ENCODE assay signal across 9 mouse cellular contexts in genomic region chr17:27480143-27481103, GRCm38 (mm10). TPM values are rescaled to one million over a fixed set of nuclear protein-coding genes. Genes with fewer than 3 reads are reported as not detected.
DNase-seq lines count a peak whose midpoint lies in the region; ATAC-seq and TF ChIP-seq lines count a peak whose summit lies in the region.
"Had no signal": no experiment of that assay in that cellular context is flagged by ENCODE, and none has a peak within 500 bp of the region (broad histone marks: within the 10 kb centered on the region; RNA-seq: fewer than 3 reads in every experiment).

No protein-coding gene starts in this region.

- 0 out of 2 replicates have a peak overlapping the region, but pooled peaks have one; percentile 19 for H3K4me2 ChIP-seq in kidney, embryonic 15.5 days
- peak overlapping the region; percentile 50 for H3K4me2 ChIP-seq in heart, embryonic 12.5 days
- no peak overlapping the region for H3K4me2 ChIP-seq in midbrain, embryonic 12.5 days (replicated peaks)
- 0 out of 2 replicates have a peak overlapping the region, but pooled peaks have one; percentile 0 for H3K4me2 ChIP-seq in stomach, postnatal 0 days (replicated peaks; ENCODE audit: low read depth)

- intact Hi-C loops in left cerebral cortex, postnatal 36 days (cut with DNase I) = no loop called here

- no peak for TF ChIP-seq EP300 in stomach, postnatal 0 days (optimal IDR thresholded peaks at IDR 0.05)

- peaks cover 11% of the 10 kb centered on the region; the same call in 1 of the 2 replicates for H3K4me1 ChIP-seq in kidney, embryonic 15.5 days
- H3K4me1 ChIP-seq in heart, embryonic 12.5 days (replicated peaks) = peaks cover 15% of the 10 kb centered on the region
- H3K4me1 ChIP-seq in midbrain, embryonic 12.5 days = peaks cover 24% of the 10 kb centered on the region
- no peaks in the 10 kb centered on the region for H3K4me1 ChIP-seq in stomach, postnatal 0 days (replicated peaks; ENCODE audit: control insufficient read depth, insufficient read depth)

- H3K4me3 ChIP-seq in kidney, embryonic 15.5 days (replicated peaks) = no peak overlapping the region
- H3K4me3 ChIP-seq in heart, embryonic 12.5 days = no peak overlapping the region
- no peak overlapping the region for H3K4me3 ChIP-seq in midbrain, embryonic 12.5 days
- no peak overlapping the region for H3K4me3 ChIP-seq in stomach, postnatal 0 days (ENCODE audit: low read depth, low read length)

- 0 out of 2 replicates have a peak, but pooled peaks cover 8% of the 10 kb centered on the region for H3K27me3 ChIP-seq in kidney, embryonic 15.5 days
- peaks cover 36% of the 10 kb centered on the region for H3K27me3 ChIP-seq in heart, embryonic 12.5 days (replicated peaks)
- no peaks in the 10 kb centered on the region for H3K27me3 ChIP-seq in midbrain, embryonic 12.5 days
- H3K27me3 ChIP-seq in stomach, postnatal 0 days (ENCODE audit: control insufficient read depth, insufficient read depth, low read length) = no peaks in the 10 kb centered on the region

- no peak for DNase-seq in kidney, postnatal 14 days
- DNase-seq in left cerebral cortex, postnatal 36 days (ENCODE audit: low spot score in 2 of 2) = peak; percentile 9 to 22
- peak; percentile 78 for DNase-seq in stomach, postnatal 0 days (ENCODE audit: low spot score)

- H3K9ac ChIP-seq in kidney, embryonic 15.5 days = no peak overlapping the region
- no peak overlapping the region for H3K9ac ChIP-seq in heart, embryonic 12.5 days
- H3K9ac ChIP-seq in midbrain, embryonic 12.5 days (replicated peaks) = 0 out of 2 replicates have a peak overlapping the region, but pooled peaks have one; percentile 28
- H3K9ac ChIP-seq in stomach, postnatal 0 days (ENCODE audit: low read length) = no peak overlapping the region

- H3K9me3 ChIP-seq in kidney, embryonic 15.5 days (replicated peaks) = no peaks in the 10 kb centered on the region
- H3K9me3 ChIP-seq in heart, embryonic 12.5 days (replicated peaks) = peaks cover 4% of the 10 kb centered on the region
- H3K9me3 ChIP-seq in midbrain, embryonic 12.5 days = no peaks in the 10 kb centered on the region
- H3K9me3 ChIP-seq in stomach, postnatal 0 days (ENCODE audit: control insufficient read depth, low read length) = no peaks in the 10 kb centered on the region

- 58% methylated on average over 29 of the region's 29 CpGs for WGBS in kidney, embryonic 15.5 days
- WGBS in heart, embryonic 12.5 days = 26% methylated on average over 29 of the region's 29 CpGs
- WGBS in midbrain, embryonic 12.5 days = 54% methylated on average over 29 of the region's 29 CpGs
- 39% methylated on average over 29 of the region's 29 CpGs for WGBS in stomach, postnatal 0 days

- ATAC-seq in kidney, embryonic 15.5 days (replicated peaks; ENCODE audit: low FRiP score) = peak; percentile 40; the same call in 1 of the 2 replicates
- ATAC-seq in heart, embryonic 12.5 days (ENCODE audit: insufficient number of reproducible peaks, low FRiP score) = peak; percentile 69
- ATAC-seq in midbrain, embryonic 12.5 days (ENCODE audit: low FRiP score, low read depth) = peak; percentile 61
- peak; percentile 56 for ATAC-seq in stomach, postnatal 0 days (ENCODE audit: low FRiP score, low TSS enrichment)
- no peak for ATAC-seq in monocyte, adult 5-6 weeks (replicated peaks; ENCODE audit: insufficient number of reproducible peaks, low FRiP score, low TSS enrichment, poor library complexity, severe bottlenecking)
- ATAC-seq in CD4-positive, CD25-positive, alpha-beta regulatory T cell, adult 4 months = no peak

- 0 out of 2 replicates have a peak overlapping the region, but pooled peaks have one; percentile 4 for H3K27ac ChIP-seq in kidney, embryonic 15.5 days
- peak overlapping the region; percentile 1; the same call in 1 of the 2 replicates for H3K27ac ChIP-seq in heart, embryonic 12.5 days (ENCODE audit: poor library complexity, severe bottlenecking)
- peak overlapping the region; percentile 65 for H3K27ac ChIP-seq in midbrain, embryonic 12.5 days (replicated peaks)
- no peak overlapping the region for H3K27ac ChIP-seq in stomach, postnatal 0 days (replicated peaks)

- no peaks in the 10 kb centered on the region for H3K36me3 ChIP-seq in kidney, embryonic 15.5 days
- no peaks in the 10 kb centered on the region for H3K36me3 ChIP-seq in heart, embryonic 12.5 days
- H3K36me3 ChIP-seq in midbrain, embryonic 12.5 days = no peaks in the 10 kb centered on the region
- no peaks in the 10 kb centered on the region for H3K36me3 ChIP-seq in stomach, postnatal 0 days (ENCODE audit: control insufficient read depth, insufficient read depth, low read length)

- no peak for TF ChIP-seq CTCF in stomach, postnatal 0 days (IDR thresholded peaks at IDR 0.05; ENCODE audit: low read depth)

RNA-seq across cellular contexts. Expression of gene Grm4, which starts 40.8 kb away (rescaled TPM):
- 1.0 and 1.2 TPM in 2 replicates for polyA plus RNA-seq in kidney, embryonic 15.5 days (2015; fragmentation: Nextera tagmentation; extraction: Ambion mirVana)
- 0.08 and 0.10 TPM in 2 replicates for polyA plus RNA-seq in heart, embryonic 12.5 days (2016; fragmentation: Nextera tagmentation; extraction: Ambion mirVana)
- total RNA-seq in left cerebral cortex, postnatal 36 days (2021) = 10 to 100 TPM; 23.0 to 27.0 TPM
- polyA plus RNA-seq in midbrain, embryonic 12.5 days (2016; fragmentation: Nextera tagmentation; extraction: Ambion mirVana) = 4.2 and 5.7 TPM in 2 replicates
- 0.16 TPM in 2 replicates for polyA plus RNA-seq in stomach, postnatal 0 days (2015; fragmentation: Nextera tagmentation; extraction: Ambion mirVana)
- 0.29 TPM in 1 of 3 replicates, not detected in the others for total RNA-seq in monocyte, adult 5-6 weeks (2017)
- not detected for polyA plus RNA-seq in CD4-positive, CD25-positive, alpha-beta regulatory T cell, adult 4 months (2017; shearing (Covaris generic))
- polyA plus RNA-seq: liver, embryonic 16.5 days had no signal

Comparison
In these comparisons a context has a peak if more than half of its experiments do, and no peak if none do; other contexts are left out.
1. ATAC-seq: peak in kidney, embryonic 15.5 days (single experiment), heart, embryonic 12.5 days (single experiment), midbrain, embryonic 12.5 days (single experiment) and stomach, postnatal 0 days (single experiment); none in monocyte, adult 5-6 weeks (single experiment) and CD4-positive, CD25-positive, alpha-beta regulatory T cell, adult 4 months (single experiment).